Mouse (Mus musculus) ES-CJ7 (cell line): Measurements from ENCODE around the gene Zc3hc1.

Experiments
- DNase-seq: peaks from one replicate; pipeline ENCODE4 v3.0.0; 2011; ENCODE audit warnings: low read depth, low spot score

Gene Zc3hc1

DNA sequence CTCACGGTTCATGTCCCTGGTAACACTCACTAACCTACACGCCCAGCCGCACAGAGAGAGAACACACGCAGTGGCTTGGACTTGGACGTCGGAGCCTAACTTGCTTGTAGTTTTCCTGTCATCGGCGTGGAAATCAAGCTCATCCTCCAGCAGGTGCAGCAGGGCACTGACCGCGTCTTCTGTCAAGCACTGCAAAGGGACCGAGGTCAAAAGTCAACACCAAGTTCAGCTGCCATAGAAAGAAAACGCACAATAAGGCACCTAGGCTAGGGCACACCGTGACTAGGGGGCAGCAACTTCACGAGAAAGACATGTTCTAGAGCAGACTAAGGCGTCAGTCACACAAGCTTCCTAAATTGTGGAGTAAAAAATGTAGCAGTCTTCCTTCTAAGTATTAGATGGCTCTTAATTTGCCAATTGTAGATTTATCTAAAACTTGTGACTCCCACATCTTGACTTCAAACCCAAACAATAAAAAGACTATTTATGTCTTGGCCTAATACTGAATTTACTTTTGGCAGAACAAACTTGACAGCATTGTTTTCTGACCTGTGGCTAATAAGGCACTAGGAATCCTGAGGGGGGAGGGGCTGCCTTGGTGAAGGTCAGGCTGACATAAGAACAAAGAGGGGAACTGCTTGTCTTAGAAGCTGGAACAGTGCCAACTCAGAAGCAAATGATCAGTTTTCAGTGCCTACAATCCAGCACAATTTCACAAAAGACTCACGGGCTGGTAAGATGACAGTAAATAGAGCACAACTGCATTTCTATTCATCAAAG is 15.9 kb downstream of the Zc3hc1 start:
- peak; percentile 59 for DNase-seq

- DNase-seq = no peak
Measured at GRCm38 (mm10) chr6:30372627-30373369, 18.0 kb downstream of the Zc3hc1 start.

- DNase-seq = no peak
Measured at GRCm38 (mm10) chr6:30369291-30369690, 21.5 kb downstream of the Zc3hc1 start.

DNA sequence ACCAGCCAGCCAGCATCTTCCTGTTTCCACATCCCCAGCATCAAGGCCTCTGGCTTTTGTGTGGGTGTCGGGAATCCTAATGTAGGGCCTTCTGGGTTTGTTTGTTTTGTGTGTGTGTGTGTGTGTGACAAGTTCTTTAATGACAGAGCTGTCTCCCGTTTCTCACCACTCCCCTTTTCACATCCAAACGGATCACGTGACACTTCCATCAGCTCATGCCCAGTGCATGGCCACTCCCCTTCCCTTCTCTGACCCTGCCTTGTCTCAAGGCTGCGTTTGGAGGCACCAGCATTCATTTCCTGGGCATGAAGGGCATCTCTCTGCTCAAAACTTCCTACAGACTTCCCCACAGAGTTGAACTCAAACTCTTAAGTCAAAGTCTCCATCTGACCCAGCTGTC is 27.0 kb downstream of the Zc3hc1 start:
- DNase-seq = no peak

- no peak for DNase-seq
Measured at GRCm38 (mm10) chr6:30359762-30360509, 30.9 kb downstream of the Zc3hc1 start.

- DNase-seq = peak; percentile 87
Measured at GRCm38 (mm10) chr6:30357561-30358177, 33.2 kb downstream of the Zc3hc1 start.

DNA sequence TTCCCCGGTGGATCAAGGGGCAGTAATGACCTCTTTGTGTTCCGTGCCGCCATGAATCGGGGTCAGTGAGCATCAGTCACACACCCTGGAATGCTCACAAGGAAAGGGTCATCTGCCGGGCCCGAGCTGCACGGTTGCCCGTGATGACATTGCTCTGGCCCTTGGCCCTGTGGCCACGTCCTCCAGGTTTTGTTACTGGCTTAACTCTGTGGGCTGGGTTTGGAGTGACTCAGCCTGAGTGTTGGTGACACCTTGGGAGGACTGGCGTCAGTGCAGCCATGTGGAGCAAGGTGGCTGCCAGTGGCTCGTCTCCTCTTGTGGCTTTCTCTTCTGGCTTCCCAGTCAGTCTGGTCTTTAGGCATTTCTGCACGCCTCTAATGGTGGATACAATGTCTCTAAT is 34.1 kb downstream of the Zc3hc1 start:
- DNase-seq = no peak

DNA sequence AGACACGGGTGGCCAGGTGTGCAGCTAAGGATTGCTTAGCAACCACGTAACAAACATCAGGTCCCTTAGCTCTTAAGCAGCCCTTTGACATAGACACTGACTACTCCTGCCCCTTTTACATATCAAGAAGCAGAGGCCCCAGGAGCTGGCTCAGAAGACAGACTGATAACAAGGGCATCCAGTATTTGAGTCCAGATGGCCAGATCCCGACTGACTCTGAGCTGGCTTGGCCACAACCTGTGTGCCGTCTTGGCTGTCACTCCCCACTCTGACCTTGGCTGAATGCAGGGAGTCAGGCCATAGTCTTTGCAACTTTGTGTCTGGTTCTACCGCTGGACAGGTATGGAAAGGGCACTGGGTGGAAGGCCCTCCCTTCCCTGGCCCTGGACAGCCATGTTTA is 34.7 kb downstream of the Zc3hc1 start:
- no peak for DNase-seq

- no peak for DNase-seq
Measured at GRCm38 (mm10) chr6:30355701-30356100, 35.1 kb downstream of the Zc3hc1 start.

DNA sequence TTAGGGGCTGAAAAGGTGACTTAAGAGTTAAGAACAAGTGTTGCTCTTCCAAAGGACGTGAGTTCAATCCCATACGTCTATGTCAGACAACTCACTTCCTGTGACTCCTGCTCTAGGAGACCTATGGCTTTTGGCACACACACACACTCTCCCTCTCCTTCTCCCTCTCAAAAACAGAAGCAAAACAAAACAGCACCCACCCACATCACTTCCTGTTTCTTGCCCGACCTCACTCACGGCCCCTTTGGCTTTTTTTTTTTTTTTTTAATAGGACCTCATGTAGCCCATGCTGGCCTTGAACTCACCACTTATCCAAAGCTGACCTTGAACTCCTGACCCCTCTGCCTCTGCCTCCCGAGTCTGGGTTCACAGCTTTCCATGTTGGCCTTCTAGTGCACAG is 36.1 kb downstream of the Zc3hc1 start:
- no peak for DNase-seq

GRCm38 (mm10) chr6:30353661-30354060 is 37.2 kb downstream of the Zc3hc1 start:
- no peak for DNase-seq

- DNase-seq = no peak
Measured at GRCm38 (mm10) chr6:30352762-30353161, 38.1 kb downstream of the Zc3hc1 start.

DNA sequence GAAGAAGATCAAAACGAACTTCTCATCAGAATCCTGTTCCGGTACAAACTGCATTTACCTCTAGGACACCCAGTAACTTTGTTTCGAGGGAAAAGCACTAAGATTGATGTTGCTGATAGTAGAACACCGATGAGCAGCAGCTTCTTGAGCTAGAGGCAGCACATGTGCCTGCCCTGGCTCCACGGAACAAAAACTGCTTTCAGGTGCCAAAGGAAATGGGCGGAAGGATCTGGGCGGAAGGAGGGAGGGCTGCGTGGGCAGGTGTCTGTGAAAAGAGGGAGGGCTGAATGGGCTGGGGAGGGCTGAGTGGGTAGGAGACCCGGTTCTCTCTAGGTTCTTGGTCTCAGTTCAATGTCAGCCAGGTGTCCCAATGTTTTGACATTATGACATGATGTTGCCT is 39.5 kb downstream of the Zc3hc1 start:
- DNase-seq = no peak

GRCm38 (mm10) chr6:30347288-30347801 is 43.5 kb downstream of the Zc3hc1 start:
- no peak for DNase-seq

GRCm38 (mm10) chr6:30346737-30347136 is 44.1 kb downstream of the Zc3hc1 start:
- DNase-seq = no peak

DNA sequence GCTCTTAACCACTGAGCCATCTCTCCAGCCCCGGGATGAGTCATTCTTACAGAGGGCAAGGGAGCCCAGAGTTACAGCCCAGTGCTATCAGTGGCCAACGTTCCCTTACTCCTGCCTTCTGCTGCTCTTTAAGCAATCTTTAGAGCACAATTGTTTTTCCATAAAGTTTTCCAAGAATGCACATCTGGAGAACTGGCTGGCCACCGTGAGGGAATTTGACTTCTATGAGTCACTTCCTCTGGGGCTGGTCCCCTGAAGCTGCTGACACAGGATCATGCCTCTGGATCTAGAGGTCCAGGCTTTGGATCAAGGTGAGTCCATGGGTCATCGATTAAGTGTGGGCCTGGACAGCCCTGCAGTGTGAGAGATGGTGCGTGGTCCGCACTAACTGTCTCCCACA is 46.8 kb downstream of the Zc3hc1 start:
- DNase-seq = no peak

- no peak for DNase-seq
Measured at GRCm38 (mm10) chr6:30340231-30340873, 50.5 kb downstream of the Zc3hc1 start.

- no peak for DNase-seq
Measured at GRCm38 (mm10) chr6:30336912-30337311, 53.9 kb downstream of the Zc3hc1 start.

DNA sequence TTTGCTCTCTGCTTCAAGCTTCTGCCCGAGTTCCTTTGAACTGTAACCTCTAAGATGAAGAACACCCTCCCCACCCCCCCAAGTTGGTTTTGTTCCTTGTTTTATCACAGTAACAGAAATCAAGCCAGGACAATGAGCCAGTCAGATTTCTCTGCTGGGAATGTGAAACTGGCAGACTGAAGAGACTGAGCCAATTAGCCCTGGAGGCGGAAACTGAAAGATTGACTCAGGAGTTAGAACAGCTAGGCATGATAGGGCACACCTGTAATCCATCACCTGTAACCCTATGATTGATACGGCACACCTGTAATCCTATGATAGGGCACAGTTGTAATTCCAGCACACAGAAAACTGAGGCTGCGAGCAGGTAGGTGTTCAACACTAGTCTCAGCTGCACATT is 58.6 kb downstream of the Zc3hc1 start:
- DNase-seq = no peak

GRCm38 (mm10) chr6:30330706-30331105 is 60.1 kb downstream of the Zc3hc1 start:
- no peak for DNase-seq

DNA sequence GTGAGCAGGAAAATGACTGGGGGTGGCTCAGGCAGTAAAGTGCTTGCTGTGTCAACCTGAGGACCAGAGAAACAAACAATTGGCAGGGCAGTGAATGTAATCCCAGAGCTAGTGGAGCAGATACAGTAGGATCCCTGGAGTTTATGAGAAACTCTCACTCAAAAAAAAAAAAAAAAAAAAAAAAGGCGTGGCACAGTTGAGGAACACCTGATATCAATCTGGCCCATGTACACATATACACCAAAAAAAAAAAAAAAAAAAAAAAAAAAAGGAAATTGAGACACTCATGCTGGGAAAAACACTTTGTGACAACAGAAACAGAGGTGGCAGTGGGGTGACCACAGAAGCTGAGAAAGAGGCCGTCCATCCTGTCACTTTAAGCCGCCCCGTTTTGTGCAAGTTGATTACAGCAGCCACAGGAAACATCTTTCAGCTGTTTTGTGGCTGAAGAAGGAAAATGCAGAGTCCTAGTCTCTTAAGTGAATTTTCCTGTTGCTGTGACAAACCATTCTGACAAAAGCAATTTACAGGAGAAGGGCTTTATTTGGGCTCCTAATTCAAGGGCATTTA is 64.8 kb downstream of the Zc3hc1 start:
- DNase-seq = no peak
